Mouse (Mus musculus) retina, adult 2 months (tissue): ENCODE measurements around the gene Acadm.
A peak's percentile ranks its signal among the peaks of the same experiment; 100 is the strongest.

Source experiments
- DNase-seq: peaks from one replicate; pipeline ENCODE4 v3.0.0-alpha.2; 2012; ENCODE audit warnings: low read depth, low spot score

Gene Acadm

GRCm38 (mm10) chr3:153944335-153944990, at the start of gene Acadm:
TSS of gene Acadm (minus strand) at chr3:153944632.
- DNase-seq = peak; percentile 91

GRCm38 (mm10) chr3:153984428-153985340, 40.3 kb upstream of the Acadm start:
- no peak for DNase-seq

GRCm38 (mm10) chr3:153980611-153981010, 36.2 kb upstream of the Acadm start:
- no peak for DNase-seq

- DNase-seq = no peak
Observed at GRCm38 (mm10) chr3:153975791-153976190, 31.4 kb upstream of the Acadm start.

GRCm38 (mm10) chr3:153975060-153975459, 30.6 kb upstream of the Acadm start:
- no peak for DNase-seq

- DNase-seq = no peak
Observed at GRCm38 (mm10) chr3:153973949-153974760, 29.7 kb upstream of the Acadm start.

GRCm38 (mm10) chr3:153973171-153973948, 28.9 kb upstream of the Acadm start, which contains the start of gene Slc44a5:
TSS of gene Slc44a5 (plus strand) at chr3:153973436.
- no peak for DNase-seq

GRCm38 (mm10) chr3:153969451-153969850, 25.0 kb upstream of the Acadm start:
- DNase-seq = no peak

GRCm38 (mm10) chr3:153968549-153968948, 24.1 kb upstream of the Acadm start:
- DNase-seq = no peak

- DNase-seq = no peak
Observed at GRCm38 (mm10) chr3:153967447-153967846, 23.0 kb upstream of the Acadm start.

- DNase-seq = no peak
Observed at GRCm38 (mm10) chr3:153961632-153962389, 17.4 kb upstream of the Acadm start.

- no peak for DNase-seq
Observed at GRCm38 (mm10) chr3:153960884-153961283, 16.5 kb upstream of the Acadm start.

- no peak for DNase-seq
Observed at GRCm38 (mm10) chr3:153959731-153960207, 15.3 kb upstream of the Acadm start.

GRCm38 (mm10) chr3:153959035-153959730, 14.8 kb upstream of the Acadm start:
- DNase-seq = no peak

- no peak for DNase-seq
Observed at GRCm38 (mm10) chr3:153957916-153958315, 13.5 kb upstream of the Acadm start.

- DNase-seq = no peak
Observed at GRCm38 (mm10) chr3:153948176-153948575, 3.7 kb upstream of the Acadm start.

- no peak for DNase-seq
Observed at GRCm38 (mm10) chr3:153947271-153947670, 2.8 kb upstream of the Acadm start.

GRCm38 (mm10) chr3:153943901-153944334, 514 bp downstream of the Acadm start:
- peak; percentile 49 for DNase-seq

GRCm38 (mm10) chr3:153943003-153943640, 1.3 kb downstream of the Acadm start:
- DNase-seq = no peak
